In genomic region chr6:67077477-67077876, GRCm38 (mm10) we compare ENCODE assay signal across 9 mouse cellular contexts. TPM values are rescaled to one million over a fixed set of nuclear protein-coding genes. Genes with fewer than 3 reads are reported as not detected.
DNase-seq lines count a peak whose midpoint lies in the region; ATAC-seq and TF ChIP-seq lines count a peak whose summit lies in the region.
"Had no signal": no experiment of that assay in that cellular context is flagged by ENCODE, and none has a peak within 500 bp of the region (broad histone marks: within the 10 kb centered on the region; RNA-seq: fewer than 3 reads in every experiment).

No protein-coding gene starts in this region.

- ATAC-seq in hindbrain, postnatal 0 days = peak; percentile 47; the same call in 1 of the 2 replicates
- no peak for ATAC-seq in hindbrain, embryonic 13.5 days (ENCODE audit: low FRiP score)
- ATAC-seq in kidney, postnatal 0 days (replicated peaks; ENCODE audit: low FRiP score, low read depth) = no peak
- ATAC-seq in neutrophil, adult 5-6 weeks (ENCODE audit: extremely low read depth, insufficient number of reproducible peaks, low FRiP score, poor library complexity, severe bottlenecking) = peak; percentile 58; the same call in 1 of the 2 replicates
- ATAC-seq in midbrain, embryonic 16.5 days = no peak

- H3K27me3 ChIP-seq in hindbrain, postnatal 0 days (ENCODE audit: insufficient read depth, low read length) = no peaks in the 10 kb centered on the region
- no peaks in the 10 kb centered on the region for H3K27me3 ChIP-seq in hindbrain, embryonic 13.5 days
- no peaks in the 10 kb centered on the region for H3K27me3 ChIP-seq in kidney, postnatal 0 days (ENCODE audit: insufficient read depth, low read length)
- no peaks in the 10 kb centered on the region for H3K27me3 ChIP-seq in midbrain, embryonic 16.5 days (ENCODE audit: control insufficient read depth, insufficient read depth, low read depth, low read length)
- H3K27me3 ChIP-seq: liver, embryonic 13.5 days had no signal

- H3K4me1 ChIP-seq in hindbrain, postnatal 0 days (ENCODE audit: insufficient read depth, low read length) = peaks cover 2% of the 10 kb centered on the region; the same call in 1 of the 2 replicates
- H3K4me1 ChIP-seq in hindbrain, embryonic 13.5 days (replicated peaks) = no peaks in the 10 kb centered on the region
- H3K4me1 ChIP-seq in embryonic fibroblast, embryonic 13.5 days (ENCODE audit: control insufficient read depth, insufficient read depth, low read length) = no peaks in the 10 kb centered on the region; the same call in 1 of the 2 replicates
- peaks cover 22% of the 10 kb centered on the region for H3K4me1 ChIP-seq in kidney, postnatal 0 days (replicated peaks; ENCODE audit: insufficient read depth, low read length)
- no peaks in the 10 kb centered on the region for H3K4me1 ChIP-seq in midbrain, embryonic 16.5 days (ENCODE audit: control insufficient read depth, insufficient read depth, low read length)

- WGBS in hindbrain, postnatal 0 days = 51% methylated on average over 3 of the region's 3 CpGs
- WGBS in hindbrain, embryonic 13.5 days = 46% methylated on average over 3 of the region's 3 CpGs
- WGBS in kidney, postnatal 0 days = 39% methylated on average over 3 of the region's 3 CpGs
- 56% methylated on average over 3 of the region's 3 CpGs for WGBS in midbrain, embryonic 16.5 days

- no peak overlapping the region for H3K27ac ChIP-seq in hindbrain, postnatal 0 days
- H3K27ac ChIP-seq in hindbrain, embryonic 13.5 days = no peak overlapping the region
- H3K27ac ChIP-seq in embryonic fibroblast, embryonic 13.5 days (ENCODE audit: insufficient read depth, low read length) = peak overlapping the region; percentile 38
- H3K27ac ChIP-seq in kidney, postnatal 0 days = peak overlapping the region; percentile 71
- H3K27ac ChIP-seq in midbrain, embryonic 16.5 days (ENCODE audit: low read length) = no peak overlapping the region
- H3K27ac ChIP-seq: liver, embryonic 13.5 days had no signal

- H3K9ac ChIP-seq in hindbrain, postnatal 0 days (replicated peaks; ENCODE audit: low read length) = no peak overlapping the region
- H3K9ac ChIP-seq in hindbrain, embryonic 13.5 days = no peak overlapping the region
- H3K9ac ChIP-seq in kidney, postnatal 0 days (ENCODE audit: low read depth, low read length) = no peak overlapping the region
- H3K9ac ChIP-seq in midbrain, embryonic 16.5 days (ENCODE audit: low read depth, low read length) = no peak overlapping the region
- H3K9ac ChIP-seq: liver, embryonic 13.5 days had no signal

- DNase-seq in hindbrain, postnatal 0 days (ENCODE audit: low spot score) = peak; percentile 30
- DNase-seq in kidney, postnatal 0 days (ENCODE audit: low spot score) = peak; percentile 57
- DNase-seq in layer of hippocampus, postnatal 10 days (ENCODE audit: low spot score in 2 of 2) = no peak
- no peak for DNase-seq in natural killer cell, adult 2 months (ENCODE audit: low spot score in 2 of 2)
- DNase-seq: liver, embryonic 13.5 days had no signal

- H3K4me2 ChIP-seq in hindbrain, postnatal 0 days (ENCODE audit: low read depth, low read length) = no peak overlapping the region
- no peak overlapping the region for H3K4me2 ChIP-seq in hindbrain, embryonic 13.5 days
- no peak overlapping the region for H3K4me2 ChIP-seq in kidney, postnatal 0 days (ENCODE audit: low read length)
- H3K4me2 ChIP-seq in midbrain, embryonic 16.5 days (ENCODE audit: low read length) = no peak overlapping the region
- H3K4me2 ChIP-seq: liver, embryonic 13.5 days had no signal

- TF ChIP-seq POLR2A in embryonic fibroblast, embryonic 13.5 days (IDR thresholded peaks at IDR 0.05; ENCODE audit: low read depth, low read length) = no peak

- no peak overlapping the region for H3K4me3 ChIP-seq in hindbrain, postnatal 0 days (ENCODE audit: low read length)
- no peak overlapping the region for H3K4me3 ChIP-seq in hindbrain, embryonic 13.5 days
- no peak overlapping the region for H3K4me3 ChIP-seq in embryonic fibroblast, embryonic 13.5 days (ENCODE audit: insufficient read depth, low read length)
- H3K4me3 ChIP-seq in kidney, postnatal 0 days (replicated peaks; ENCODE audit: low read depth, low read length) = no peak overlapping the region
- no peak overlapping the region for H3K4me3 ChIP-seq in midbrain, embryonic 16.5 days (ENCODE audit: low read depth, low read length)
- H3K4me3 ChIP-seq: liver, embryonic 13.5 days had no signal

- H3K36me3 ChIP-seq in hindbrain, postnatal 0 days (ENCODE audit: insufficient read depth, low read length) = no peaks in the 10 kb centered on the region
- no peaks in the 10 kb centered on the region for H3K36me3 ChIP-seq in hindbrain, embryonic 13.5 days
- H3K36me3 ChIP-seq in kidney, postnatal 0 days (ENCODE audit: insufficient read depth, low read length) = no peaks in the 10 kb centered on the region
- no peaks in the 10 kb centered on the region for H3K36me3 ChIP-seq in midbrain, embryonic 16.5 days (ENCODE audit: control insufficient read depth, insufficient read depth, low read length)
- H3K36me3 ChIP-seq: liver, embryonic 13.5 days had no signal

- no peaks in the 10 kb centered on the region for H3K9me3 ChIP-seq in hindbrain, postnatal 0 days (ENCODE audit: low read length)
- H3K9me3 ChIP-seq in hindbrain, embryonic 13.5 days = no peaks in the 10 kb centered on the region
- no peaks in the 10 kb centered on the region for H3K9me3 ChIP-seq in kidney, postnatal 0 days (replicated peaks; ENCODE audit: low read length)
- H3K9me3 ChIP-seq in midbrain, embryonic 16.5 days (replicated peaks; ENCODE audit: control insufficient read depth, low read length, poor library complexity, severe bottlenecking) = no peaks in the 10 kb centered on the region
- H3K9me3 ChIP-seq: liver, embryonic 13.5 days had no signal

- TF ChIP-seq CTCF in hindbrain, postnatal 0 days (IDR thresholded peaks at IDR 0.05; ENCODE audit: low read depth) = no peak
- TF ChIP-seq CTCF in embryonic fibroblast, embryonic 13.5 days (IDR thresholded peaks at IDR 0.05; ENCODE audit: borderline replicate concordance, insufficient read depth, low read length) = no peak
- TF ChIP-seq CTCF in kidney, postnatal 0 days (IDR thresholded peaks at IDR 0.05; ENCODE audit: low read depth) = no peak

RNA-seq across cellular contexts. Expression of gene Gadd45a, which starts 40.2 kb away (rescaled TPM):
- total RNA-seq in hindbrain, postnatal 0 days (2014; rRNA removed) = 7.9 and 14.9 TPM in 2 replicates
- 16.2 and 16.9 TPM in 2 replicates for polyA plus RNA-seq in hindbrain, postnatal 0 days (2015; fragmentation: Nextera tagmentation; extraction: Ambion mirVana)
- polyA plus RNA-seq in hindbrain, embryonic 13.5 days (2015; fragmentation: Nextera tagmentation; extraction: Ambion mirVana) = 21.0 and 21.5 TPM in 2 replicates
- polyA plus RNA-seq in embryonic fibroblast, embryonic 13.5 days (2011; ENCODE audit: insufficient read length, low read depth, missing spikeins) = 59.5 and 69.2 TPM in 2 replicates
- polyA plus RNA-seq in kidney, postnatal 0 days (2015; fragmentation: Nextera tagmentation; extraction: Ambion mirVana) = 66.5 and 70.7 TPM in 2 replicates
- total RNA-seq in neutrophil, adult 5-6 weeks (2017) = 179 and 195 TPM in 2 replicates
- total RNA-seq in layer of hippocampus, postnatal 10 days (2021) = 1 to 10 TPM; 5.1 to 7.6 TPM
- polyA plus RNA-seq in midbrain, embryonic 16.5 days (2015; fragmentation: Nextera tagmentation; extraction: Ambion mirVana) = 15.1 and 17.6 TPM in 2 replicates

Comparison
In these comparisons a context has a peak if more than half of its experiments do, and no peak if none do; other contexts are left out.
1. ATAC-seq: peak in hindbrain, postnatal 0 days (single experiment) and neutrophil, adult 5-6 weeks (single experiment); none in hindbrain, embryonic 13.5 days (single experiment), kidney, postnatal 0 days (single experiment) and midbrain, embryonic 16.5 days (single experiment).
2. DNase-seq: peak in hindbrain, postnatal 0 days (single experiment) and kidney, postnatal 0 days (single experiment); none in layer of hippocampus, postnatal 10 days (0 of 2) and natural killer cell, adult 2 months (0 of 2).
3. H3K27ac ChIP-seq: peak in embryonic fibroblast, embryonic 13.5 days (single experiment) and kidney, postnatal 0 days (single experiment); none in hindbrain, postnatal 0 days (single experiment), hindbrain, embryonic 13.5 days (single experiment) and midbrain, embryonic 16.5 days (single experiment).